Mouse (Mus musculus) myocyte (in vitro differentiated cells): Measurements from ENCODE around the gene Foxr1. TPM values are rescaled to one million over a fixed set of nuclear protein-coding genes. Genes with fewer than 3 reads are reported as not detected.

Experiments
- H3K27me3 ChIP-seq: one replicate; pipeline ENCODE4 v1.6.1; 2011; ENCODE audit not compliant: control insufficient read depth, insufficient read depth, insufficient read length
- H3K36me3 ChIP-seq: one replicate; pipeline ENCODE4 v1.6.1; 2011; ENCODE audit not compliant: control insufficient read depth, insufficient read depth
- H3K4me2 ChIP-seq: one replicate; pipeline ENCODE4 v1.6.1; 2011; ENCODE audit warnings: low read depth, control low read depth
- H3K4me3 ChIP-seq: one replicate; pipeline ENCODE4 v1.5.1; 2011; ENCODE audit warnings: mild to moderate bottlenecking, control low read depth, moderate library complexity
- H3K79me2 ChIP-seq: one replicate; pipeline ENCODE4 v1.6.1; 2011; ENCODE audit not compliant: control insufficient read depth, insufficient read depth
- H3ac ChIP-seq: one replicate; pipeline ENCODE4 v1.6.1; 2011; ENCODE audit not compliant: control insufficient read depth, insufficient read length
- CEBPB ChIP-seq: IDR thresholded peaks from 2 replicates; pipeline ENCODE4 v1.6.1; 2011; ENCODE audit warnings: mild to moderate bottlenecking, moderate library complexity; ENCODE audit not compliant: poor library complexity, insufficient read depth, severe bottlenecking
- E2F4 ChIP-seq: IDR thresholded peaks from one replicate; pipeline ENCODE4 v1.6.1; 2011; ENCODE audit warnings: mild to moderate bottlenecking, control low read depth, moderate library complexity; ENCODE audit not compliant: insufficient read depth
- MAX ChIP-seq: IDR thresholded peaks from one replicate; pipeline ENCODE4 v1.6.1; 2011; ENCODE audit warnings: low read depth, mild to moderate bottlenecking, control low read depth
- MYOD1 ChIP-seq, 3 experiments: IDR thresholded peaks; one replicate each; pipeline ENCODE4 v1.6.1; 2011; ENCODE audit warnings: control low read depth in 2 of 3, low read depth in 2 of 3, mild to moderate bottlenecking in 2 of 3, moderate library complexity in 1 of 3; ENCODE audit not compliant: insufficient read length in 2 of 3, control insufficient read depth in 1 of 3
- MYOG ChIP-seq, 3 experiments: IDR thresholded peaks; one replicate each; pipeline ENCODE4 v1.6.1; 2011; ENCODE audit warnings: control low read depth in 2 of 3, low read depth in 2 of 3, mild to moderate bottlenecking in 2 of 3; ENCODE audit not compliant: insufficient read length in 2 of 3, control insufficient read depth in 1 of 3, insufficient read depth in 1 of 3
- POLR2A ChIP-seq: IDR thresholded peaks from one replicate; pipeline ENCODE4 v1.6.1; 2011; ENCODE audit warnings: low read depth, mild to moderate bottlenecking, control low read depth, moderate library complexity; ENCODE audit not compliant: insufficient read length
- POLR2AphosphoS2 ChIP-seq: IDR thresholded peaks from one replicate; pipeline ENCODE4 v1.6.1; 2011; ENCODE audit warnings: low read depth, control low read depth; ENCODE audit not compliant: insufficient read length
- REST ChIP-seq: IDR thresholded peaks from one replicate; pipeline ENCODE4 v1.6.1; 2011; ENCODE audit warnings: mild to moderate bottlenecking, control low read depth, moderate library complexity; ENCODE audit not compliant: insufficient read depth, insufficient read length
- SRF ChIP-seq: IDR thresholded peaks from one replicate; pipeline ENCODE4 v1.6.1; 2011; ENCODE audit warnings: low read depth; ENCODE audit not compliant: control insufficient read depth, insufficient read length
- TCF12 ChIP-seq: IDR thresholded peaks from one replicate; pipeline ENCODE4 v1.6.1; 2011; ENCODE audit warnings: mild to moderate bottlenecking, control low read depth; ENCODE audit not compliant: poor library complexity, insufficient read depth, severe bottlenecking
- TCF3 ChIP-seq: IDR thresholded peaks from one replicate; pipeline ENCODE4 v1.6.1; 2011; ENCODE audit warnings: low read depth, control low read depth; ENCODE audit not compliant: insufficient read length
- USF1 ChIP-seq: IDR thresholded peaks from one replicate; pipeline ENCODE4 v1.6.1; 2011; ENCODE audit warnings: low read depth, mild to moderate bottlenecking, control low read depth, moderate library complexity
- polyA plus RNA-seq: library from polyadenylated mRNA; unstranded; fragments of >200 nt; fragmentation: generic; extraction: Trizol; gene quantifications from one replicate; pipeline ENCODE4 v1.2.1, GENCODE M21; 2012; ENCODE audit warnings: missing spikeins

The Foxr1 gene
- polyA plus RNA-seq, 1 experiment = not detected

- Histone ChIP-seq H3K79me2 (no peaks in the 10 kb centered on the region), H3K4me3 (no peak overlapping the region), H3K27me3 (peaks cover 59% of the 10 kb centered on the region), H3ac (no peak overlapping the region), H3K4me2 (no peak overlapping the region), H3K36me3 (no peaks in the 10 kb centered on the region)
- TF ChIP-seq REST (no peak), MAX (no peak), MYOD1 (IDR thresholded peaks at IDR 0.05; ENCODE audit: control insufficient read depth in 1 of 3, insufficient read length in 2 of 3, low read depth in 2 of 3) (no peak), POLR2A (no peak), CEBPB (no peak), TCF12 (no peak), USF1 (no peak), MYOG (IDR thresholded peaks at IDR 0.05; ENCODE audit: control insufficient read depth in 1 of 3, insufficient read depth in 1 of 3, insufficient read length in 2 of 3, low read depth in 2 of 3) (no peak), E2F4 (no peak), TCF3 (no peak), SRF (no peak), POLR2AphosphoS2 (no peak)
These were observed 27.3 kb upstream of the Foxr1 start for GRCm38 (mm10) chr9:44468224-44468623.

DNA sequence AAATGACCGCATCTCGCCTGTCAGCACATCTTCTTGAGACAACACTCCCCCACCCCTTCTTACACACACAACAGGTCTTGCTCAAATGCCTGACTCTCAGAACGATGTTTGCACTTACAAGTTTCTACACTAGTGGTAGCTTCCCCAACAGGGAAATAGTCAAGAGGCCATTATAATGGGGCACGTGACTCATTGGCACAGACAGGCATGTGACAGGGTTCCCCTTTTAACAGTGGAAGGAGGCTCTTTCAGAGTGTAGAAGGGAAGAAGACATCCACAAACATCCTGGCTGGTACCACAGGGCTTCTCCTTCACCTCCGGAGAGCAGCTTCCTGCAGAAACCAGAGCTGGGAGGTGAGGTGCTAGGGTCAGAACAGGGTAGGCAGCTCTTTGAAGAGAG lies 21.0 kb upstream of the Foxr1 start:
- peaks cover 53% of the 10 kb centered on the region for H3K27me3 ChIP-seq
- H3K79me2 ChIP-seq = no peaks in the 10 kb centered on the region
- H3K4me3 ChIP-seq = no peak overlapping the region
- no peaks in the 10 kb centered on the region for H3K36me3 ChIP-seq
- TF ChIP-seq USF1 = peak; percentile 26
- TF ChIP-seq TCF12 = no peak
- no peak for TF ChIP-seq MAX
- no peak for TF ChIP-seq TCF3
- no peak overlapping the region for H3ac ChIP-seq
- no peak overlapping the region for H3K4me2 ChIP-seq

- no peak overlapping the region for H3ac ChIP-seq
- H3K4me3 ChIP-seq = no peak overlapping the region
- peaks cover 46% of the 10 kb centered on the region for H3K27me3 ChIP-seq
- TF ChIP-seq E2F4 (no peak), SRF (no peak), TCF12 (no peak), REST (no peak), MAX (no peak), MYOD1 (IDR thresholded peaks at IDR 0.05; ENCODE audit: control insufficient read depth in 1 of 3, insufficient read length in 2 of 3, low read depth in 2 of 3) (no peak), MYOG (IDR thresholded peaks at IDR 0.05; ENCODE audit: control insufficient read depth in 1 of 3, insufficient read depth in 1 of 3, insufficient read length in 2 of 3, low read depth in 2 of 3) (no peak), USF1 (no peak), POLR2AphosphoS2 (no peak), POLR2A (no peak), TCF3 (no peak), CEBPB (no peak)
- H3K36me3 ChIP-seq = no peaks in the 10 kb centered on the region
- H3K4me2 ChIP-seq = no peak overlapping the region
- H3K79me2 ChIP-seq = no peaks in the 10 kb centered on the region
These were observed 16.3 kb upstream of the Foxr1 start for GRCm38 (mm10) chr9:44457035-44457742.

DNA sequence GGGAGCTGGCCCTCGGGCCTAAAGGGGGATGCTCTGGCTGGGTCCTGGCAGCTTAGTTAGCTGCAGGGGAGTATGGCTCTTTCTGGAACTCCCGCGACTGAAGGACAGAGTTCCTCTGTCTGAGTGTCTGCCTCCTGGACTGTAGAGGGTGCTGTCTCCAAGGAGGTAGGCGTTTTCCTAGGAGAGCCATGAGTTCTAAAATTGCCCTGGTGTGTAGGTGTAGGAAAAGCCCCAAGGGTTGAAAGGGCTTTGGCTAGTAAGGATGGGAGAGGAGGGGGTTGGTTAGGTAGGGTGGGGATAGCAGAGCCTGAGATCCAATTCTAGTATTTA lies 13.9 kb upstream of the Foxr1 start, which contains the start of gene Upk2:
Gene Upk2, minus strand, starts transcription at position 86 of the 330 bp plus-strand sequence.
- H3K4me3 ChIP-seq = no peak within 1 kb of the TSS
- H3K36me3 ChIP-seq = no peaks in the 10 kb centered on the region
- no peak for TF ChIP-seq MYOD1 (IDR thresholded peaks at IDR 0.05; ENCODE audit: control insufficient read depth in 1 of 3, insufficient read length in 2 of 3, low read depth in 2 of 3)
- no peak for TF ChIP-seq POLR2A
- no peak for TF ChIP-seq CEBPB
- TF ChIP-seq TCF12 = no peak
- no peak for TF ChIP-seq REST
- TF ChIP-seq TCF3 = no peak
- TF ChIP-seq MAX = no peak
- no peak for TF ChIP-seq POLR2AphosphoS2
- TF ChIP-seq MYOG (IDR thresholded peaks at IDR 0.05; ENCODE audit: control insufficient read depth in 1 of 3, insufficient read depth in 1 of 3, insufficient read length in 2 of 3, low read depth in 2 of 3) = no peak
- TF ChIP-seq USF1 = no peak
- TF ChIP-seq E2F4 = no peak
- no peak for TF ChIP-seq SRF
- H3K27me3 ChIP-seq = peaks cover 32% of the 10 kb centered on the region
- H3K4me2 ChIP-seq = no peak within 1 kb of the TSS
- H3K79me2 ChIP-seq = no peaks in the 10 kb centered on the region
- H3ac ChIP-seq = no peak within 1 kb of the TSS
